9 mouse cellular contexts compared by ENCODE assay signal in the genomic region with DNA sequence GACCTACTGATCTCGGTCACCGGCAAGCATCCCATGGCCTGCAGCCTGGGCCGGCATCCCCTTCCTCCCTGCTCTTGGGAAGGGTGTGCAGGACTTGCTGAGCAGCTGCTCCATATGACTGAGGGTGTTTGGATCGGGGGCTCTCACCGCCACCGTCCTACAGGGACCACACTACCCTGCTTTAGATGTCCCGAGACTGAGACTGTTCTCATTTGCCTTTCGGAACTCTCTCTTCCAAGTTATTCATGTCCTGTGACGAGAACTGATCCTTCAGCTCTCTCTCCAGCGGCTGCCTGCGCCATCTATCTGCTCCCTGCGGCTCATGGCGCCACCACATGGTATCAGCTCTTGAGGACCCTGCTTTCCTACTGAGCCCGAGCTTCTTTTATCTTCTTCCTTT. TPM values are rescaled to one million over a fixed set of nuclear protein-coding genes. Genes with fewer than 3 reads are reported as not detected.
DNase-seq lines count a peak whose midpoint lies in the region; ATAC-seq and TF ChIP-seq lines count a peak whose summit lies in the region.
"Had no signal": no experiment of that assay in that cellular context is flagged by ENCODE, and none has a peak within 500 bp of the region (broad histone marks: within the 10 kb centered on the region; RNA-seq: fewer than 3 reads in every experiment).

No protein-coding gene starts in this region.

- peaks cover 9% of the 10 kb centered on the region; the same call in 1 of the 2 replicates for H3K27me3 ChIP-seq in forebrain, embryonic 12.5 days
- H3K27me3 ChIP-seq in heart, embryonic 14.5 days (ENCODE audit: control insufficient read depth, insufficient read depth, low read length): no peaks in the 10 kb centered on the region
- no peaks in the 10 kb centered on the region for H3K27me3 ChIP-seq in kidney, postnatal 0 days (ENCODE audit: insufficient read depth, low read length)
- no peaks in the 10 kb centered on the region for H3K27me3 ChIP-seq in limb, embryonic 13.5 days

- H3K36me3 ChIP-seq in forebrain, embryonic 12.5 days (replicated peaks): no peaks in the 10 kb centered on the region
- no peaks in the 10 kb centered on the region for H3K36me3 ChIP-seq in heart, embryonic 14.5 days (ENCODE audit: control insufficient read depth, insufficient read depth, low read length)
- no peaks in the 10 kb centered on the region for H3K36me3 ChIP-seq in kidney, postnatal 0 days (ENCODE audit: insufficient read depth, low read length)
- H3K36me3 ChIP-seq in limb, embryonic 13.5 days: no peaks in the 10 kb centered on the region
- H3K36me3 ChIP-seq: liver, embryonic 13.5 days had no signal

- H3K4me1 ChIP-seq in forebrain, embryonic 12.5 days: peaks cover 13% of the 10 kb centered on the region
- H3K4me1 ChIP-seq in heart, embryonic 14.5 days (ENCODE audit: control insufficient read depth in 2 of 2, insufficient read depth in 2 of 2, low read length in 2 of 2): peaks cover 0 to 2% of the 10 kb centered on the region in 2 experiments; a peak in 2 of 4 replicates
- no peaks in the 10 kb centered on the region for H3K4me1 ChIP-seq in kidney, postnatal 0 days (replicated peaks; ENCODE audit: insufficient read depth, low read length)
- peaks cover 5% of the 10 kb centered on the region; the same call in 1 of the 2 replicates for H3K4me1 ChIP-seq in limb, embryonic 13.5 days
- H3K4me1 ChIP-seq: liver, embryonic 13.5 days had no signal

- H3K4me3 ChIP-seq in forebrain, embryonic 12.5 days (replicated peaks): peak overlapping the region; percentile 14; the same call in 1 of the 2 replicates
- H3K4me3 ChIP-seq in heart, embryonic 14.5 days (ENCODE audit: control insufficient read depth in 1 of 2, insufficient read depth in 1 of 2, low read depth in 1 of 2, low read length in 2 of 2): peak overlapping the region; percentile 21 to 34; a peak in 2 of 4 replicates
- H3K4me3 ChIP-seq in kidney, postnatal 0 days (replicated peaks; ENCODE audit: low read depth, low read length): no peak overlapping the region
- peak overlapping the region; percentile 25 for H3K4me3 ChIP-seq in limb, embryonic 13.5 days
- H3K4me3 ChIP-seq: liver, embryonic 13.5 days had no signal

- no peak overlapping the region for H3K9ac ChIP-seq in forebrain, embryonic 12.5 days
- H3K9ac ChIP-seq in heart, embryonic 14.5 days (ENCODE audit: low read length): 0 out of 2 replicates have a peak overlapping the region, but pooled peaks have one; percentile 40
- no peak overlapping the region for H3K9ac ChIP-seq in kidney, postnatal 0 days (ENCODE audit: low read depth, low read length)
- 0 out of 2 replicates have a peak overlapping the region, but pooled peaks have one; percentile 21 for H3K9ac ChIP-seq in limb, embryonic 13.5 days
- H3K9ac ChIP-seq: liver, embryonic 13.5 days had no signal

- peak; percentile 79 for TF ChIP-seq CTCF in kidney, postnatal 0 days (IDR thresholded peaks at IDR 0.05; ENCODE audit: low read depth)

- ATAC-seq in forebrain, embryonic 12.5 days (ENCODE audit: low FRiP score): 0 out of 2 replicates have a peak, but pooled peaks have one; percentile 46
- no peak for ATAC-seq in heart, embryonic 14.5 days (ENCODE audit: insufficient number of reproducible peaks, insufficient read depth, low FRiP score, low read depth)
- no peak for ATAC-seq in kidney, postnatal 0 days (replicated peaks; ENCODE audit: low FRiP score, low read depth)
- ATAC-seq in limb, embryonic 13.5 days (ENCODE audit: low FRiP score, low read depth): no peak

- H3K9me3 ChIP-seq in forebrain, embryonic 12.5 days: no peaks in the 10 kb centered on the region
- H3K9me3 ChIP-seq in heart, embryonic 14.5 days (ENCODE audit: control insufficient read depth, low read length): no peaks in the 10 kb centered on the region
- H3K9me3 ChIP-seq in kidney, postnatal 0 days (replicated peaks; ENCODE audit: low read length): no peaks in the 10 kb centered on the region
- no peaks in the 10 kb centered on the region for H3K9me3 ChIP-seq in limb, embryonic 13.5 days
- H3K9me3 ChIP-seq: liver, embryonic 13.5 days had no signal

- WGBS in forebrain, embryonic 12.5 days: 9% methylated on average over 14 of the region's 14 CpGs
- WGBS in heart, embryonic 14.5 days: 9% methylated on average over 14 of the region's 14 CpGs
- WGBS in kidney, postnatal 0 days: 8% methylated on average over 14 of the region's 14 CpGs
- WGBS in limb, embryonic 13.5 days: 8% methylated on average over 14 of the region's 14 CpGs

- peak overlapping the region; percentile 48 for H3K4me2 ChIP-seq in forebrain, embryonic 12.5 days
- H3K4me2 ChIP-seq in heart, embryonic 14.5 days (ENCODE audit: low read length): peak overlapping the region; percentile 57
- peak overlapping the region; percentile 41; the same call in 1 of the 2 replicates for H3K4me2 ChIP-seq in kidney, postnatal 0 days (ENCODE audit: low read length)
- H3K4me2 ChIP-seq in limb, embryonic 13.5 days (replicated peaks): peak overlapping the region; percentile 52
- H3K4me2 ChIP-seq: liver, embryonic 13.5 days had no signal

- DNase-seq in urinary bladder, postnatal 25 days (ENCODE audit: low spot score): peak; percentile 48
- no peak for DNase-seq in urinary bladder, postnatal 10 days (ENCODE audit: low spot score)
- DNase-seq in kidney, postnatal 0 days (ENCODE audit: low spot score): peak; percentile 90
- peak; percentile 44 for DNase-seq in neural tube, embryonic 10.5 days (ENCODE audit: extremely low spot score, low spot score)
- DNase-seq in B cell, adult 2 months: no peak
- DNase-seq: liver, embryonic 13.5 days had no signal

- H3K27ac ChIP-seq in forebrain, embryonic 12.5 days: no peak overlapping the region
- no peak overlapping the region for H3K27ac ChIP-seq in heart, embryonic 14.5 days (replicated peaks in 1 of 2; ENCODE audit: control insufficient read depth in 1 of 2, insufficient read depth in 1 of 2, low read depth in 2 of 2, low read length in 2 of 2)
- no peak overlapping the region for H3K27ac ChIP-seq in kidney, postnatal 0 days
- no peak overlapping the region for H3K27ac ChIP-seq in limb, embryonic 13.5 days
- H3K27ac ChIP-seq: liver, embryonic 13.5 days had no signal

RNA-seq across cellular contexts. Expression of a gene that starts 33.0 kb away (rescaled TPM):
- polyA plus RNA-seq in forebrain, embryonic 12.5 days (2016; fragmentation: Nextera tagmentation; extraction: Ambion mirVana): 28.3 and 41.7 TPM in 2 replicates
- polyA plus RNA-seq in heart, embryonic 14.5 days (2014; fragmentation: Nextera tagmentation; extraction: Ambion mirVana): 0.19 and 0.53 TPM in 2 replicates
- polyA plus RNA-seq in kidney, postnatal 0 days (2015; fragmentation: Nextera tagmentation; extraction: Ambion mirVana): 0.64 and 1.9 TPM in 2 replicates
- polyA plus RNA-seq in limb, embryonic 13.5 days (2015; fragmentation: Nextera tagmentation; extraction: Ambion mirVana): 34.7 and 36.0 TPM in 2 replicates

Comparison
In these comparisons a context has a peak if more than half of its experiments do, and no peak if none do; other contexts are left out.
1. DNase-seq: peak in urinary bladder, postnatal 25 days (single experiment), kidney, postnatal 0 days (single experiment) and neural tube, embryonic 10.5 days (single experiment); none in urinary bladder, postnatal 10 days (single experiment) and B cell, adult 2 months (0 of 2).
2. H3K9ac ChIP-seq: peak in heart, embryonic 14.5 days (single experiment) and limb, embryonic 13.5 days (single experiment); none in forebrain, embryonic 12.5 days (single experiment) and kidney, postnatal 0 days (single experiment).
3. Peak in every context shown above with its lines, with median percentiles within 50 percentile points of each other: H3K4me2 ChIP-seq.